Mouse (Mus musculus) layer of hippocampus, adult 11-12 months (tissue): Measurements from ENCODE around the gene Rgs13.

Experiments used
- DNase-seq: peaks from one replicate; pipeline ENCODE4 v3.0.0; 2022; ENCODE audit warnings: low spot score

Gene Rgs13

DNA sequence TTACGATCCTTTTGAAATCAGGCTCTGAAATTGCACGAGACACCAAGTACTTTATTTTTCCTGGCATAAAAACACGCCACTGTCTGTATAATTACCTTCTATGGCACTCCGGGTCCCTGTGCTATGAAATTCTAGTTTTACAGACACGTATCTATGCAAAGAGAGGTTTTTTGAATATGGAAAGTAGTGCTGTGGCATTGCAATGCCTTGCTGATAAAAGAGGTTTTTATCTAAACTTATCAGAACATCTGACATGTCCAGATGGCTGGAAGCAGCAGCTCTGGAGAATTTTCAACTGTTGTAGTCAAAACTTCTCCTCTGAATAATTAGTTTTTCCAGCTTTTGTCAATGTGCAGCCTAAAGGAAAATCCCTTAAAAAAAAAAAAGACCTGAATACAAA is at the start of gene Rgs13:
Gene Rgs13 (minus strand): TSS at position 207 of the 400 bp plus-strand sequence.
- DNase-seq: peak; percentile 43

DNA sequence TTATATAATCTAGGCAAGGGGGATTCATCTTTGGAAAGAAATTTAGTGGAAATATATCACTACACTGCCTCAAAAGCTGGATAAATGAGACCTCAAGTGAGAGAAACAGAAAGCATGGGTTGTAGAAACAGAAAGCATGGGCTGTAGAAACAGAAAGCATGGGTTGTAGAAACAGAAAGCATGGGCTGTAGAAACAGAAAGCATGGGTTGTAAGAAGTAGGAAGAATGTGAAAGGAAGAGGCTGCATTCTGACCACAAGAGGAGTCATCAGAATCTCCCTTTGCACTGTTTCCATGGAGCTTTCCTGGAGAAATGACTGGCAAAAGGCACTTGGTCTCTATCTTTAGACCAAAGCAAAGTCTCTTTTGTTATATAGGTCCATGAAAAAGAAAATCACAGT is 38.1 kb upstream of the Rgs13 start:
- no peak for DNase-seq

DNA sequence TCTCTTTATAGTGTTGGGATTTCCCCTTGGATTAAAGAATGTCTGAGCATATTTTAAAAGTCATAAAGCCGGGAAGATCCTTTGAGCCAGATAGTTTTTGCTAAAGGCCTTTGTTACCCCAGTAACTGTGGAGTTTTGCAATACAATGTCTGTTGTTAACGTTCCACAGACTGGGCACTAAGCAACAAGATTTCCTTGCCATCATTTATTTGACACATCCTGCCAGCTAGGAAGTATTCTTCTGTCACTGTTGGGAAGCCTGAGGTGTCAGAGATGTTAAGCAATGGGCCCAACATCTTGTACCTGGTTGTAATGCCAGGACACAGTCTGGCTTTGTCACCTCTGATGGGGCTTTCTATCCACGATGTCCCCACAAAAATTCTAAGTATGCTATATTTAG is 33.7 kb upstream of the Rgs13 start:
- DNase-seq: no peak

DNA sequence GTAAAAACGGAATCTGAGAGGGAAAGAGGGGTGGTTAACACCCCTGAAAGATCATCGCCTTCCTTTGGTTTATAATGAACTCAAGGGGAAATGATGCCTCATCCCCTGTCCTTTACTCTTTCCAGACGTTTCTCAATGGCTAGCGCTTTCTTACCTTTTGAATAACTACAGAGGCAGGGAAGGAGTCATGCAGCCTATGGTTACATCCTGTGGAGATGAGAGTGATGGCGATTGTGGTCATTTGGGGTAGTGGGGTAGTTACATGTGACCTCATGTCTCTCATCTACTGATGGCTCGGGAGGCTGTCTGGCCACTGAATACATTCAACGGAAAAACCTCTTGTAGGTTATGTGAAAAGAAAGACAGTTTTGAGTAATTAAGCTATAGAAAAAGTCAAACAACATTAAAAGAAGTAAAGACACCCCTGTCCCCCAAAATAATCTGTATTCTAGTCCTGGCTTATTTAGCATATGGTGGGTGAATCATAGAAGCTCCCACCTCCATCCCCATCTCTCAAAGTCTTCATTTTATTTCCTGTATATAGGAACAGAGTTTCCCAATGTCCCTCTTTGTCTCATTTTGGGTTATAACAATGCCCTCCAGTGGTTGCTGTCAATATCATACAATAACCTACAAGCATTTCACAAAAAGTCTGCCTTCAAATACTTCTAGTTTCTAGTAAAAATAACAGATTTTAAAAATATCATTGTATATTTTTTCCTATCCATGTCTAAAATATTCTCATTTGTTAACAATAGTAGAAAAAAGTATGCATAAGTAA is 29.3 kb upstream of the Rgs13 start:
- DNase-seq: no peak

DNA sequence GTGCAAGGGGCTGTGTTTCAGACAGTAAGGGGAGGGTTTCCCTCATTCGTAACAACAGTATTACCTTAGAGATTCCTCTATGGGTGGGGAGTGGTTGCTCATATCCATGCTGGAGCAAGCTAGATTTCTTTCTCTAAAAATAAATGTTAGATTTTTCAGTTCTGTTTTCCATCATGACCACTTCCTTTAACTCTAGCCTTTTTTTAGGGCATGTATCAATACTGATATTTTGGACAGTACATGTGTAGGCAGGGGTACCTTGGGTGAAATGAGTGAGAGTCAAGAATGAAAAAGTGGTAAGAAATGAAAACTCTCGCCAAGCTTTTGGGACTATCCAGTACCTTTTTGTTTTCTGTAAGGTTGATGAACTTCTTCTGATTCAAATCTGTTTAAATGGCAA is 27.6 kb upstream of the Rgs13 start:
- no peak for DNase-seq

DNA sequence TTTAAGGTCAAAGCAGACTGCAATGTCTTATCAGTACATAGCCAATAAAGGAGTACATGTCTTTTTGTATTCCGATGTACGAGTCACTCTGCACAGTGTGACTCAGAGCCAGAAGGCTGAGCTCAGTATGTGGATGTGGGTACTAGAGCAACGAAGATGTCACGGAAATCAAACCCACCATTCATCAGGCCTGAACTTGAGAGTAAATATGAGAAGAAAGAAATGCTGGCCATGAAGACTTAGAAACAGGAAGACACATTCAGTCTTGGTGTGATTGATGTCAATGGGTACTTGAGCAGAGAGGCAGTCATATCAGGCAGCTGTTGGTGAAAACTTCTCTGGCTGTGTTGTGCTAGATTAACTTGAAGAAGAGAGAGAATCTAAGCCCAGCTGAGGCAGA is 25.8 kb upstream of the Rgs13 start:
- no peak for DNase-seq

DNA sequence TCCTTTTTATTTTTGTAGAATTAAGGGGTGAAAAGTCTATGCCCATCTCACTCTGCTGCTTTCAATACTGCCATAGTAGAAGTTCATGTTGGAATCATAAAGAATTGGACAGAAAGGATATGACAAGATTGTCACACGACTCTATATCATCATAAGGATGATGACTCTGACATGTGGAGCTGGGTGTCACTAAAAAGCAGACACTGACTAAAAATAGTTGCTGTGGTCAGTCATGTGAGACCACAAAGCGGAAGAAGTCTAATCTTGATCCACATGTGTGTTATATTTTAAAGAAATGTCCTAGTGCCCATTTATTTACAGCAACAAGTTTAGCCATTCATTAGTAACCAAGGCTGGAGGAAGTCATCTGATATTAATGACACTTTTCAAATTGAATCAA is 23.3 kb upstream of the Rgs13 start:
- no peak for DNase-seq

DNA sequence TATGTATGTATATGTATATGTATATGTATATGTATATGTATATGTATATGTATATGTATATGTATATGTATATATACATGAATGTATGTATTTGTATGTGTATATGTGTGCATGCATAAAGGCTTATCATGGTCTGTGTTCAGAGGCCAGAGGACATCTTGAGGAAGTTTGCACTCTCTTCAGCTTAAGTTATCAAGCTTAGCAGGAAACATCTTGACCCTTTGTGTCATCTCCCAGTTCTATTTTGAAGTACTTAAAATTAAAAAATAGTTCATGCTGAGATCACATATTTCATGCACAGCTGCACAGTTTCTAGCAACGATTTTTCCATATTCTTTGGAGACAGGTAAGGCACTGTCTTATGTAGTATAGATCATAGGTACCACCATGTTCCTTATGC is 22.4 kb upstream of the Rgs13 start:
- DNase-seq: no peak

DNA sequence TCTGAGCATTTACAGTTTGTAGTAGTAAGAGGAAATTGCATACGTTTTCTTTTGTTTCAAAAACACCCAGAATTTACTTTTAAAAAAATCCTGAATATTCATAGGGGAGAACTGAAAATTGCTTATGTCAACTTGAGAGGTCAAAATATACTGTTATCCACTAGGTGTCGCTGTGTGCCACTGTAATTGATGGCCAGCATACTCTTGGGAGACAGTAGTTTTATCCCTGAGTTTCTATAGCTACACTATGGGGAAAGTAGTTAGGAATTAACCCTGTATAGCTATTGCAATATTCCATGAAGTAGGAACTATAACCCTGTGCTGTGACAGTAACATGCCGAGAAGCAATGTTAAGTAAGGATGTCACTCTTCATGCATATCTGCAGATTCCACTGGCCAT is 20.5 kb upstream of the Rgs13 start:
- DNase-seq: peak; percentile 64

DNA sequence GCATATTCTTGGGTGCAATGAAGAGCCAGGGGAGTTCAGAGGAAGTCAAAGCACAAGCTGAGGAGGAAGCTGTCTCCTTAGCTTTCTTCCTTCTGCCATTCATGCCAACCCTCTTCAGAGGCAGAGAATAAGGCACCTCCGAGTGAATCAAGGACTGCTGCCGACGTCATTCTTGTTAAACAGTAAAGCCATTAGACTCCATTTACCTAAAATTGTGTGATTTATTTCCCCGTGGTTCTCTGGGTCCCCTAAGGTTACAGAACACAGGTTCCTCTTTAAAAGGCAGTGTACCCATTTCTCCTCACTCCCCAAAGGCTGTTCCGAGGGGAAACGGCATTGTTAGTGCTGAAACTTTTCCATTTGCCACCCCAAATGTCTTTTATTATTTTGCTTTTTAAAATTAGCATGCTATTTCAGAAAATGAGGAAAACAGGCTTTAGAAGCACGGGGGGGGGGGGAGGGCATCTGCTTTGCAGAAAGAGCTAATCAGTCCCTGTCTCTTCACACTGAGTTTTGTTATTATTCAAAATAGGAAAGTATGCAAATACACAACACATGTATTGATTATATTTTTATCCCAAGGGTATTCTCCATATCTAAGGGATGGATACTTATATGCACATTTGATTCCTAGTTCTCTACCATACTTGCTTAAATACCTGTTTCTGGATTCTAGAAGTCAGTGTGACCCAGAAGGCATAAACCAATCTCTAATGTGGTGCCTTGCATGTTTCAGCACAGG is 9.7 kb upstream of the Rgs13 start:
- DNase-seq: no peak

DNA sequence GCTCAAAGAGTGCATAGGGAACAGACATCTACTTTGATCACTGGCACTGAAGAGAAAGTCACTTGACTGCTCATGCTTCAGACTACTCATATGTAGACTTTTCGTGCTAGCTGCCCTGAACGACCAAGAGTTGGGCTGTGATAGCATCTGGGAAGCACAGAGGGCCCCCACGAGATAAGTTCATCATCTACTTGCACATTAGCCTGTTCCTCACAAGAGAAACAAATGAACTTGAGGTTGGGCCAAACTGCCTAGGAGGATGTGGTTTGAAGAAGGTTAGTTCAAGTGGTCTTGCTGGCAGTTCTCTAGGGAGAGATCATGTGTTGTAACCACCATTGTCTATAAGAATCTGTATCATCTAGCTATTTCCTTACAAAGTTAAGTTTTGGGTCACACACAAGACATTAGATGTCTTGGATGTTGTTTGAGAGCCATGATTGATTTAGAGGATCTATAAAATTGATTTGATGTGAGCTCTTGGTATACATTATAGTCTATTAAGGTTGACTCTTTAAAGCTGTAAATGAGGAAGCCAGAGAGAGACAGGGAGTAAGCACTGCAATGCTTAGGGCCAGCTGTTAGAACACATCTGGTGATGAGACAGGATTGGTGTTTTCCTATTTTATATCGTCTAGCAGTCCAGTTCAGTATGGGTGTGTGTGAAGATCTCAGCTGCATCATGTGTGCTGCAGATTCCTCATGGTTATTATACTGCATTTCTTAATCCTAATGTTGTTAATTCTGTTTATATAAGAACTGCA is 8.0 kb upstream of the Rgs13 start:
- DNase-seq: no peak

DNA sequence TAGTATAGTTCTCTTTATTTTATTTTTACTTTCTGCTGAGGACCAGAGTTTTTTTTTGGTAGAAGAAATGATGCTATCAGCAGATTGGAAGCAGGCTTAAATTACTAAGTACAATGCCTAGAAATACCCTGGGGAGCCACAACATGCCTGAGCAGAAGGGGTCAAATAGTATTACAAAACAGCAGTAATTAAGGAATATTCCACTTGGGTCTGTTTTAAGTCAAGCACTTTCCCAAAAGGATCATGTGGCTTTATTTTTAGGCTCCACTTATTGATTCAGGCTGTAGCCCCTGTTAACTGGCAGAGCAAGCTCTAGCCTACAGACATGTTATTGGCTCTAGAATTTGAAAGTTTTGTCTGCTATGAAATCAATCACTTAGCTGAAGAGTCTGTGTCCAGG is 6.5 kb upstream of the Rgs13 start:
- no peak for DNase-seq

DNA sequence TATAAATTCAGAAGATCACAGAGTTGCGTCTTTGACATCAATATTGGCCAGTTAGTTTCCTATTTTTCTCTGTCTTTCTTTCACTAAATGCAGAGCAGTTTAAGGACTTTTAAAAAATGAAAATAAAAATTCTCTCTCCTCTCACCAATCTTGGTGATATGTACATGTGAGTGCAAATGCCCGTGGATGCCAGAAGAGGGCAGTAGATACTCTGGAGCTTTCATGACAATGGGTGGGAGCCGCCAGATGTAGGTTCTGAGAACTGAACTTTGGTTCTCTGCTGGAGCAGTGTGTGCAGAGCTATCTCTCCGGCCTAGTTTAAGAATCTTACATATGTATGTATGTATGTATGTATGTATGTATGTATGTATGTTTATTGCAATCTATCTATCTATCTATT is 2.4 kb upstream of the Rgs13 start:
- DNase-seq: no peak

DNA sequence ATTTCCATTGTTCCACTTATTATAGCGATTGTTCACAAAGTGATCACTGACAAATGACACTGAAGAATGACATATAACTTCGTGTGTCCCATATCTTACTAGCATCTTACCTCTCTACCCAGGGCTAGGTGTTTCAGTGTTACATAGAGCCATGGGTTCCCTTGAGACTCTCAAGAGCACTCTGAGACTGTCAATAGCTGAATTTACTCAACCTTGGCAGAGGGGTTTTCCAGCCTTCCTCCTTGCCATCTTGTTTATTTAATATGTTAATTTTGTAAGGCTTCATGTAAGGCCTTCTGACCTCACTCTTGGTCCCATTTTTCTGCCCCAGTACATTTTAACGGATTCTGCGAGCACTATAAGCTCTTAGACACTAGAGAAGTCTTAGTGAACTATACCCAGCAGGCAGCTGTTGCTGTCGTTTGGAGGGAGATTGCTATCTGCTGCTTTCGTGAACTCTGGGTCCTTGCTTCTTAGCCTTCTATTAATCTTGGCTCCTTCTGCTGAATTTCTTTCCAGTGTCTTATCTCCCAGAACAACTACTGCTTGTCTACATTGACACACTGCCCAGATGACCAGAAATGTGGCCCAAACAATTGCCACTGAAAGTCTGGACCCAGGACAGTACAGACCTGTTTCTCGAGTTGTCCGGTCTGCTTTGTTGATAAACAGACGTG is 1.2 kb upstream of the Rgs13 start:
- DNase-seq: no peak

DNA sequence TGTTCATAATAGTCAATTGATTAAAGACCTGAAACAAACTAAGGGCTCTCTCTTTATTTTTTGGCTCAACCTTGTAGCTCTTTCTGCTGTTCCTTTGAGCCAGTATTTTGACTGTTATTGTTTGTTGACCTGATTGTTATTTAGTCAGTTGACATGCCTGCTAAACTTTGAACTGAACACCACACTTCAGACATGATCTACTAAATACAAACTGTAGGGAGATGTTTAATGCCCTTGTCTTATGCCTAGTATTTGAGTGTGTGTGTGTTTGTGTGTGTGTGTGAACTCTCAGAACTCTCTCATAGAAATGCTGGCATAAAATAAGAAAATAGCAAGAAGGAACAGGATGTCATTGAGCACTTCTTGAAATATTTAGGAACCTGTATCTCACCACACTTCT is 448 bp upstream of the Rgs13 start:
- no peak for DNase-seq

DNA sequence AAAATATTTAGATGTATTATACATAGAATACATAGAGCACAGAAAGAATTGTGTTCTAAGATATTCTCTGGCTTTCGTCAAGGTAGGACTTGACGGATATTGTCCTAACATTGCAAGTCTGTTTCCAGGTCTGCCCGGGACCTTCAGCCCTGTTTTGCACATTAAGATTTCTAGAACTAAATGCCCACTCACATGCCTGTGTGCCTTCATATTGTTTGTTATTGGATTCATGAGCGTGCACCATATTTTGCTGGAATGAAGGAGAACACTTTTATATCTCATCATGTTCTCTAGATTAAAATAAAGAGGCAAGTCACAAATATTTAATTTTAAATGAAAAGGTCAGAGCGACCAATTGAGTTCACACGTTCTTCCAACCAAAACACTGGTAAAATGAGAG is 2.4 kb downstream of the Rgs13 start:
- DNase-seq: no peak

DNA sequence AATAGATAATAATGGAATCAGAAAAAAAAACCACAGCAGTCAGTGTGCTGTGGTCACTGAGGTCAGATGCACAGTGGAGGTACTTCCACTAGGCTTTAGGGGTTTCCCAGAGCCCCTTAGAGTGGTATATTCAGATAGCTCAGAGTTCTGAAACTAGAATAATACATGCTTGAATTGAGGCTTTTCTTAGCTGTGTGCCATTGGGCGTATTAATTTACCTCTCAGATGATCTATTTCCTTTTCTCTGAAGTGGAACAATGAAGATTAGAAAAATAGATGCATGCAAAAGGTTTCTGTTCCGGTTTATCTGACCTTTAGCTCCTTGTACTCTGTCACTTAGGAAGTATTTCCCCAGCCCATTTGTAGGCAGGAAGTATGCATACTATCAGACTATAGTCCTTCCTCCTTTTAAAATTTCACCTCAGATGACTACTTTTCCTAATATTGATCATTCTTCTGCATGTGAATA is 3.6 kb downstream of the Rgs13 start:
- no peak for DNase-seq

DNA sequence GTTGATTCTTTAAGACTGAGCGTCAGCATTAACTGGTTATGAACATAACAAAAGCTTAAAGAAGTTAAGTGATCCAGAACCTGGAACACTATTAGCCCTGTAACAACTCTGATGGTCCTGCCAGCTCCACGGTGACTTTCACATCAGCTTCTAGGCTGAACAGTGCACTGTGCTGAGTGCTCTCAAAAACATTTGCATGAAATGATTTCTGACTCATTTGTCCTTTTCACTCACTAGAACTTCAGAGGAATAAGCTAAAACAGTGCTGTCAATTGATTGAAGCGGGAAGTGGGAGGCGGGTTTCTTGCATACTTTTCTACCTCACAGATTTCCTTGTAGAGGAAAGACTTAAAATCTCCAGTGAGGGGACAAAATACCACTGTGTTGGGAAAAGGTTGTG is 8.3 kb downstream of the Rgs13 start:
- no peak for DNase-seq

DNA sequence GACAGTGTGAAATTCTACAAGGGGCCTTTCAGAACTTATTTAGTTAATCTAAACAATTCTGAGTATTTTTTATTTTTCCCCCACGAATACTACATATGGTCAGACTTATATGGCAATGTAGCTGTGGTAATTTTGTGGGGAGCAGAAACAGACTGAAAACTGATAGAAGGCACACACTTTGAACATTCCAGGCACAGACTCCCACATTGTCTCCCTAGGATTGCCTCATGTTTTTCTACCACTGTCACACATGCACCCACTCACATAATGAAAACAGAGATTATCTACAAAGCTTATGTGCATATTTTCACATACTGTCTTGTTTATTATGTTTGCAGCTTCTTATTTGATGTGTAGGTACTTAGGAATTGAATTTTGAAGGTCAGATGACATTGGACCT is 9.4 kb downstream of the Rgs13 start:
- DNase-seq: peak; percentile 17

DNA sequence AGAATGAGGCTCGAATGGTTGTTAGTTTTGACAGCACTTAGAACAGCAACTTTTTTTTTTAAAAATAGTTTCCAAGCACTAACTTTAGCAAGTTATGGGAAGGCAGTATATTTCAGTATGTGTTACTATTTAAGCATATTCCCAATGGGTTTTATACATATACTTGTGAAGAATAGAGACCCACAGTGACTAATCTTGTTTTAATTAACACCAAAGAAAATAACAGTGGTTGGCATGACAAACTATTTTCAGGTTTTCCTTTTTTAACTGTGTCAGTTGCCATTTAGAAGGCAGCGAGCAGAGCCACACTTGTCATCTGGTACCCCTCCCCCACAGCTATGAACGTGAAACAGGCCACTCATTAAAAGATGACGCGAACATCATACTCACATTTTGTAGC is 10.3 kb downstream of the Rgs13 start:
- DNase-seq: no peak

DNA sequence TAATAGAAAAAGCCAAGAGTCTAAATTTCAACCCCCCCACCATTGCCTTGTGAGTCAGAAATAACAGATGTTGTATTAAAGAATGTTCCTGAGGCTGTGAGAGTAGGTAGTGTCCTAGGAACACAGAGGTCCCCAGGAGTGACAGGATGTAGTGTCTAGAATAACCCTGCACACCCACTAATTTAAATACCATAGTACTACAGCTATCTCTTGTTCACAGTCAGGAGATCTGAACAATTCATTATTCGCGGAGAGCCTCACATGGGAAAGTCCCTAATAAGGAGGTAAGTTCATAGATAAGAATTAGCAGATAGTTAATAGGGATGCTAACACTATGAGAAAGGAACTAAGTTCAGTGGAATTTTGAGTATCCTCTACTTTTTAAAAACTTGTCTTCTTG is 10.9 kb downstream of the Rgs13 start:
- no peak for DNase-seq

DNA sequence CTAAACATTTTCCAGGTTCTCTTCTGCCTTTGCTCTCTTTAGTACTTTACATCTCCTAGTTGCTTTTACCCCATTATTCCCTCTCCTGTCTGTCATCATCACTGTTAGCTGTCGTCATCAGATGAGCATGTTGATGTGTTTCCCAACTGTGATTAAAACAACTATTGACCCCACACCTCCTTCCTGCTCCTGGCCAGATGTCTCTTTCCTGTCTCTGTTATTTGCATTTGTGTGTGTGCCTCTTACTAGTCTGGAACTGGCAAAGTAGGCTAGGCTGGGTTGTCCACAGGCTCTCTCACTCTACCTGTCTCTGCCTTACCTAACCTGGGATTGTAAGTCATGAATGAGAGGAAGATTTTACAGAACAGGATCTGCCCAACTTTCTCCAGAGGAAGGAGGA is 24.6 kb downstream of the Rgs13 start:
- no peak for DNase-seq

DNA sequence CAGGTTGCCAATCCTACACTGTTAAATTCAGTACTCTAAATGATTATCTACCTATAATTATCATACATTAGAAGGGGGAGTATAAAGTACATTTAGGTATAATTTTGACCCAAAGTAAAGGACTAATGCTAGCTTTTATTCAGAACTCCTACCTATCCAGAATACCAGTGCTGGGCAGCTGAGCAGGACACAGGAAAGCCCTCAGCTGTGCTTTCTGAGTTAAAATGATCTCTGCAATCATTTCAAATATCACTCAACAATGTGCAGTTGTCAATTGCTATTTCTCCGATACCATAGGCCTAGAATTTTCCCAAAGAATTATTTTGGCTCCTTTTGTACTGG is 25.0 kb downstream of the Rgs13 start:
- DNase-seq: no peak
